Mouse (Mus musculus): ENCODE data around the gene Mlycd. TPM values are rescaled to one million over a fixed set of nuclear protein-coding genes. Genes with fewer than 3 reads are reported as not detected.

Gene Mlycd
- total RNA-seq, 2 experiments from 2014 or later: 51.7 to 57.8 TPM

DNA sequence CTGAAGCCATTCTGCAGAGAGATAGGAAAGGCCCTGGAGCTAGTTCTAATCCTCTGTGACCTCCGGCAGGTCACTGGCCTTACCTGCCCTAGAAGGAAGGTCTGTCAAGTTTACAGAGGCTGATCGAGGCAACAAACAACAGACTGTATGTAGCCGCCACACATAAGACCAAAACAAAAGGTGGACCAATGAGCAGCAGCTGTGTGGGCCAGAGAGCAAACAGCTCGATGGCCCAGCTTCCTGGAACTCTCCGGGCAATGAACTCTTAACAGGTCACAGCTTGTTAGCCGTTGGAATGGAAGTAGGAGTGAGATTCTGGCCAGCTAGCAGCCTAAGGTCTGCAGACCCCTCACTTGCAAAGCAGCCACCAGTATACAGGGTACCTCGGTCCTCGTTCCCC, 35.6 kb downstream of the Mlycd start:
- no peak for DNase-seq (ENCODE audit: low spot score in 2 of 2)

DNA sequence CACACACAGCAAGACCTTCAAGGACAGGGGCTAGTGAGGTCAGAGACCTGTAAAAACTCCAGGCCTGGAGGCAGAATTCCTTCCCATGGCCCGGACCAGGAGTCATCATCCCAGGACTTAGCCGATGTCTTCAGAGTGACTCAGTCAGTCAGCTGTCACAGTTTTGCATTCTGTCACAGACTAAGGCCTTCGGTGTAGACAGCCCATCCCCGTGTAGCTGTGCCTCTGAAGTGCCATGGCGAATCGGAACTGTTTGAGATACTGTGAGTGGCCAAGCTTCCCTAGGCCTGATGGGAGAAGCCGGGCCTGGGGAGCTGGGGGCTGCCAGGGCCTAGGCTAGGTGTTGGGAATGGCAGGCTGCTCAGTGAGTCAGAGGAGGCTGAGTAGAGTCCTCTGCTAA, 36.0 kb downstream of the Mlycd start:
- no peak for DNase-seq (ENCODE audit: low spot score in 2 of 2)

DNA sequence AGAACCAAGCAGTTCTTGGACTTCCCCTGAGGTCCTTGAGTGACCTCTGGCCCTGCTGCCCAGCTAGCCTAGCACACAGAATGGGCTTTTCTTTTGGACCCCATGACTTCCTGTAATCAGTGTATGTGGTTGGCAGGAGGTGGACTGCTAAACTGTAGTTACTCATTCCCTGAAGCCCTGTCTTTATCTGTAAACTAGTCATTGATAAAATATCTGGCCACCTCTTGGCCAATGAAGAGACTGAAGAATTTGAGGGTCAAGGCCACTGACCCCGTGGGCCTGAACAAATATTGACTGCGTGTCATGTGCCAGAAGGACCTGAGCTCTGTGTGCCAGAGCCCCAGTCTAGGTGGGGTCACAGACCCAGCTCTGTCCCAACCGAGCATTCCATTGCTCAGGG, 37.7 kb downstream of the Mlycd start:
- no peak for DNase-seq (ENCODE audit: low spot score in 2 of 2)

DNA sequence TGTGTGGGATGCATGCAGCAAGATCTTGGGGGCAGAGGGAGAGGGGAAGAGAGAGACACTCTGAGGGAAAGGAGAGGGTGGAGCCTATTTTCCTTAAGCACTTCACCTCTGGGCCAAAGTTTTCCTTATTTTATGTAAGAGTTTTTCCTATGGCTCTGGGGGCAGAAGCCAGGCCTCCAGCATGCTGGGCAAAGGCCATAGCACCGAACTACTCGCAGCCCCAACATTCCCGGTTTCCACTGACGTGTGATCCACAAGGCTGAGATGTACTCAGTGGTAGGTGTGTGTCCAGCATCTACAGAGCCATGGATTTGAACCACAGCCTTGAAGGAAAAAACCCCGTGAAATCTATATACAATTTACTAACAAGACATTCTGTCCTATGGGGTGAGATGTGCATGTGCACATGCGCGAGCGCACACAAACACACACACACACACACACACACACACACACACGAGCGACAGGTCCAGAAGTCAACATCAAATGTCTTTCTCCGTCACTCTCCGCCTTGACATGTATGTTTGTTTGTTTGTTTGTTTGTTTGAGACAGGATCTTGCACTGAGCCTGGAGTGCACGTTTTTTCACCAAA, 39.0 kb downstream of the Mlycd start, which contains the start of gene Osgin1:
Gene Osgin1 (plus strand): TSS at position 543 of the 593 bp plus-strand sequence.
- no peak for DNase-seq (ENCODE audit: low spot score in 2 of 2)

DNA sequence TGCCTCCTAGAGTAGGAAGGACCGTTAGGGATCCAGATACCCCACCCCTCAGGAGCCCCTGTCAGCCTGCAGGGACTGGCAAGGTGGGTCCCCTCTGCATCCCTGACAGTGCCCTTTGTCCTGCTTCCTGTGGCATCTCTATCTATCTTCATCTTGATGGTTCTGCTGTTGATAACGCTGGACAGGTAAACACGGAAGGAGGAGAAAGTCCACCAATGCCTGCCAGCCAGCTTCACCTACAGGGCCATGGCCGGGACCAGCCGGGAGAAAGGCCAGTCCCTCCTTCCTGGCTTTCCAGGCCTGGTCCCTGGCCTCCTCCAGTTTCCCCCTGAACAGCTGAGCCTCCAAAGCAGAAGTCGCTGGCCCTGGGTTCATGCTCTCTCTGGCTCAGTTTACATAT, 39.9 kb downstream of the Mlycd start:
- DNase-seq (ENCODE audit: low spot score in 2 of 2): no peak

DNA sequence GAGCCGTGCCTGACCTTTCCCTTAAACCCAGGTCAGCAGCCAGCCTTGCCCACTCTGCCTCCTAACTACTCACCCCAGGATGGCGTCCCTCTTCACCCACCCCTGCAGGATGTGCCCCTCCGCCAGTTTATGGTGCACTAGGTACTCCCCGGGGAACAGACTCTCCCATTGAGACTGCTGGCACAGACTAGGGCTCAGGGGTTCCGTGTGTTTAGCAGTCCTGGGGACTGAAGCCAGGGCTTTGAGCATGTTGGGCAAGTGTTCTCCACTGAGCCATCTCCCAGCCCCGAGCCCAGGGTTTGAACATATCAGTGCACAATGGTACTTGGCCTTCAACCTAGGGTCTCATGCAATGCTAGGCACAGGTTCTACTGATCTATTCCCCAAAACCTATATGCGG, 40.8 kb downstream of the Mlycd start:
- DNase-seq (ENCODE audit: low spot score in 2 of 2): no peak

DNA sequence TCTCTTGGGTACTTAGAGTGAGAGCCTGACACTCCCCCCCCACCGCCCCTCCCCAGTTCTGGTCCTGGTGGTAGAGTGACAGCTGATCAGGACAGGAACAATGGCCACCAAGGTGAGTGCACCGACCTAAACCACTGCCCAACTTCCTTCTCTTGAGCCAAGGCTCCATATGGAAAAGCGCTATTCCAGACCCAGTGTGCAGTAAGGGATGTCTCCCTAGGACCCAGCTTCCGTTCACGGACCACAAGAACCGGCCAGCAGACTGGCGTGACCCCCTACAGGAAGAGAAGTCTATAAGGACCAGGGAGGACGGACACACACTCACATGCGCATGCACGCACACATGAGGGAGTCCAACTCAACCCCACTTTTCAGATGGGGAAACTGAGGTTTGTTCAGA, 41.7 kb downstream of the Mlycd start:
- no peak for DNase-seq (ENCODE audit: low spot score in 2 of 2)

DNA sequence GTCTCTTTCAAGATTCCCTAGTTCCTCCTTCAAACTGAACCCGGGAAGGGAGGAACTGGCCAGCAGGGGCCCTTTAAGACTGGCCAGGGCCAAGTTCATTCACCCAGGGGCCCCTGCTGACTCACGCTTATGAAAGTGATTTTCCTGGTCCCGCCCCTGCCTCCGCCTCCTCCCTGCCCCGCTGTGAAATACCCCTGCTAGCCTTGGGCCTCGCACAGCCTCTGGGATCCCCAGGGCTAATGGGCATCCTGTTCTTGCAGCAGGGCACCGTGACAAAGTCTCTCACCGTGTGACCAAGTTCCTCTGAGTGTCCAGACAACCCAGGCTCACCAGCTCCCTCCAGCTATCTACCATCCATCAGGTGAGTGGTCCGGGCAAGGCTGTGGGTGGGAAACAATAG, 42.3 kb downstream of the Mlycd start:
- peak; percentile 95 to 97 for DNase-seq (ENCODE audit: low spot score in 2 of 2)

DNA sequence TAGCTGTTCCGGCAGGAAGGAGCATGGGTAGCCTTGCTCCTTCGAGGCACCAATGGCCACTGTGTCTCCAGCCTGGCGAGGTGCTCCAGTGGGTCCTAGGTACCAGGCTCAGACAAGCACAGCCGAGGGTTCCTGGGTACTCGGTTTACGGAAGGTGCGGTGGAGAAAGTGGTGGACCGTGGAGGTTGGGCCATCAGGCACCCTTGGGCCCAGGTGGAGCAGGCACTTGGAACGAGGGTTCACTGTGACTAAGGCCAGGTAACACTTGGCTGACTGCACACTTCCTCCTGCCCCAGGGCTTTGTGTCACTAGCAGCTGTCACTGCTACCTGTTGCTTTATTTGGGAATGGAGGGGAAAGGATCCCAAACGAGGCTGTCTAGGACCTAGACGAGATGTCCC, 42.8 kb downstream of the Mlycd start:
- DNase-seq (ENCODE audit: low spot score in 2 of 2): no peak

DNA sequence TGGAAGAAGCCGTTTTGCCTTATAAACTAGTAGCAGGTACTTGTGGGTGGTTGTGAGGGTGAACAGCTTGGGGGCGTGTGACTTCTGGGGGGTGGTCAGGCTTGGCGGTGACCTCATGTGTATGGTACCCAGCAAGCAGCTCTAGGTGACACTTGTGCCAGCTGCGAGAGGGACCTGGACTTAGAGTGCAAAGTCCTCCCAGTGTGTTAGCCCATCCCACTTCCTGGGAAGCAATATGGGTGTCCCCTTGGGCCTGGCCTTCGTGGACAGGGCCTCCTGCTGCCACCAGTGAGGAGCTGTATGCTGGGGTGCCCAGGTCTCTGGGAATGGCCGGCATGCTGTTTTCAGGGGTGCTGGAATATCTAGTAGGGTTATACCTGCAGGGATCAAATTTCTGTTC, 44.2 kb downstream of the Mlycd start:
- no peak for DNase-seq (ENCODE audit: low spot score in 2 of 2)

DNA sequence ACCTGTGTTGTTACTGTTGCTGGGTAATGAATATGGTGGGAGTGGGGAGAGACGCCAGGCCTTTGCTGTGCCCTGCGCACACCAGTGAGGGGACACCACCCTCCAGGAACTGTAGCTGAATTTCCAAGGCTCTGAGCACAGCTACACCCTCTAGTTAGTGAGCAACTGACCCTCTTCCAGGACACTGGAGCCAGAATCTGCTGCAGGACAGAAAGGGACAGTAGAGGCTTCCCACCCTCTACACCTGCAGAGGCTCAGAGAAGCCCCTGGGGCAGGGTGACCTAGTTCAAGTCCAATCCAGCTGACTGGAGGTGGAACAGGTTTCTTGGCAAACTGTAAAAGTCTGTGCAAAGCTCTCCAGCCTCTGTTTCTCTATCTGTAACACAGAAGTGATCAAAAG, 44.7 kb downstream of the Mlycd start:
- no peak for DNase-seq (ENCODE audit: low spot score in 2 of 2)

DNA sequence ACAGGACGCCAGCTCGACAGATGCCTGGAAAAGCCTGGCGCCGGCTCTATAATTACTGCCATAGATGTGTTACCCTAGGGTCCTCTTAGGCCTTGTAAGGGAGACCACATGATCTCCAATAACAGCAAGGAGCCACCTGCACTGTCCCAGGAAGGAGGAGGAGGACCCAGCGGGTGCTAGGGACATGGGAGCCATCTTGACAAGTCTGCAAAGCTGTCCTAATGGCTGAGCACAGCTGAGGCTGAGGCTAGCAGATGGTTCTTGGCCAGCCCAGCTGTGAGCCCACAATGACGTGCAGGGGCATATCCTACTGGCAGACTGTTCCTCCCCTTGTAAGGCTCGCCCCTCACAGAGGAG, 45.2 kb downstream of the Mlycd start:
- DNase-seq (ENCODE audit: low spot score in 2 of 2): no peak

DNA sequence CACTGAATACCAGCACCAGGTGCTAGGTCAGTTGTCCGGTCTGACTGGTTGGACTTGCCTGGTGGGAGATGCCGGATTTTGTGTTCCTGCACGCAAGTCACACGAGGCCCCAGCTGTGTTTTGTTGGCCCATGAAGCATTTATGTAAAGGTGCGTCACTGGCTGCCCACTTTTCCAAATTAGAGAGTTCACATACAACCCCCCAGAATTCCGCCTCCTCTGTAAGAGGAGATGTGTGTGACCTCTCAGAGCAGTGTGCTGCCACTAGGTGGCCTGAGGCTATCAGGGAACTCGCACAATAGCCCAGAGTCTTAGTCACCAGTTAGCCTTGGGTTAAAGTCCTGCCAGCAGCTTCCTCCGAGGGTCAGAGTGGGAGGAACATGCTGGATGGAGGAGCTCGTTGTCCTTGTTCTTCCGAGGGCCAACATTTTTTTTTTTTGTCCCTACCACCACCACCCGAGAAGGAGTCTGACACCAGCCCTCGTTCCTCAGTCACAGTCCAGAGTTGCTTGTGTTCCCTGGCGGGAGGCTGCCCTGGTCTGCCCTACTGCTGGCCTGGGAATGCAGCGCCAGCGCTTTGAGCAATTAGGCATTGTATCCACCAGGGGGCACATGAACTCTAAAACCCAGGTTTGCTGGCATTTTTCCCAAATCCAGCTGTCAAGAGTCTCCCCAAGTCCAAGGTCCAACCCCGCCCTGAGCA, 45.7 kb downstream of the Mlycd start:
- peak in 1 of 2 experiments; percentile 79 for DNase-seq (ENCODE audit: low spot score in 2 of 2)

DNA sequence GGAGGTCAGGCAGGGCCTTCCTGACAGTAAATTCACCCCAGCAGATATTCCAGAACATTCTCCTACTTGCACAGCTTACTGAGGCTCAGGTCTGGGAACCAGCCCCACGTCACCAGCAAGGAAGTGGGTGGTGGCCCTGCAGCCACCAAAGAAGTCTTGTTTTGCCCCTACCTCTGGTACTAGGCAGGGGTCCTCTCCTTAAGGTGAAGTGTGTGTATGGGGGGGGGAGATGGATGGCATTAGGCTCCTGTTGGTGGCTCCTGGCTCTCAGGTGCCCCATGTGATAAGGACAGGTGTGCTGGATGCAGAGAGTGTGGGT, 46.2 kb downstream of the Mlycd start:
- DNase-seq (ENCODE audit: low spot score in 2 of 2): no peak

DNA sequence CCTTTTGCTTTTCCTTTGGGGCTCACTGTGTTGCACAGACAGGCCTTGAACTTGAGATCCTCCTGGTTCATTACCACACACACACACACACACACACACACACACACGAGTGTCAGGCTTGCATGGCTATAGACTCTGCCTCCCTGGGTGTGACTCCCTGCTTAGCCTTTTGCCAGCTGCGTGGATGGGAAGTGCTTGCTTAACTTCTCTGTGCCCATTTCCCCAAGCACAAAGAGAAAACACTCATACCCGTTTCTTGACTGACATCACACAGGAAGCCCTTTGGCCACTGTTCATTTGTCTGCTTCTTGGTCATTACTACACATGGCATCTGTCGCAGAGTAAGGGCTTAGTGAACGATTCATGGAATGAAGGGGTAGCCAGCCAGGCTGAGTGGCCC, 47.3 kb downstream of the Mlycd start:
- no peak for DNase-seq (ENCODE audit: low spot score in 2 of 2)

DNA sequence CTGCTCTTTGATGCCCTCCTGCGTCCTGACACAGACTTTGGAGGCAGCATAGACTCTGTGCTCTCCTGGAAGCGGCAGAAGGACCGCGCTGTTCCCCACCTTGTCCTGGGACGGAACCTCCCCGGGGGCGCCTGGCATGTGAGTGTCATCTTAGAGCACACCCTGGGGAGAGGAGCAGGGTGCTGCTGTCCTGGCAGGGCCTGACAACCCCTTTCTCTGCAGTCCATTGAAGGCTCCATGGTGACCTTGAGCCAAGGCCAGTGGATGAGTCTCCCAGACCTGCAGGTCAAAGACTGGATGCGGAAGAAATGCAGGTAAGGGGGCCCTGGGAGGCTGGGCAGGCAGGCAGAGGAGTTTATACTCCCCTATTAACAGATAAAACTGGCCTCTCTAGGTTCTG, 48.3 kb downstream of the Mlycd start:
- DNase-seq (ENCODE audit: low spot score in 2 of 2): no peak

DNA sequence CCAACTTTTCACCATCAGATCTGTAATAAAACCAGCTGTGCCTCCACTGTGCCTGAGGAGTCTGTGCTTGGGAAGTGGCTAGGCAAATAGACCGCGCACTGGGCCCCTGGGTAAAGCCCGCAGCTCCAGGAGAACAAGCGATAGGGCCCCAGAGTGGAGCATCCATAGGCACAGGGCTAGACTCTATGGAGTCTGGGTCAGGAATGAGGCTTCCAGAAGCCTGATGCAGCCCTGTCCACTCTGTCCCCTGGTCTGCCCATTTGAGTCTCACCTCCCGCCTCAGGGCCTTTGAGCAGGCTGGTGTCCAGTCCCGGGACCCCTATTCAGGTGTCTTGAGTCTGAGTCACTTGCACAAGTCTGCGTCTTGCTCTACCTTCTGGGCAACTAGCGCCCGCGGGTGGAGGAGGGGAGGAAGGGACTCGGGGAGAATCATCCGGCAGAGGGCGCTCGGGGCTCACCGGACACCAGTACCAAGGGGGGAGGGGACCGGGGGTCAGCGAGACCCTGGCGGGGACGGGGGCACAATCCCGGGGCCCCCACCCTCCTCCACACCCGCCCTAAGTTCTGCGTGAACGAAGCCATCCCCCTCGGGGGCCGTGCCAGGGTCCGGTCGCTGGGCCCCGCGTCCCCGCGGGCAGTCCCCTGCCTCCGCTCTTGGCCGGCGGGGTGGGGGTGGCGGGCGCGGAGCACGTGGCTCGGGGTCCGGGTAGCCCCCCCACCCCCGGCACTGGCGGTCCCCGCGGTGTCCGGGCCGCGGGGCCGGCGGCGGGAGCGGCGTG, 51.7 kb downstream of the Mlycd start, which contains the start of gene Necab2:
Gene Necab2 (plus strand): TSS at position 509 of the 779 bp plus-strand sequence.
- DNase-seq (ENCODE audit: low spot score in 2 of 2): peak; percentile 90

DNA sequence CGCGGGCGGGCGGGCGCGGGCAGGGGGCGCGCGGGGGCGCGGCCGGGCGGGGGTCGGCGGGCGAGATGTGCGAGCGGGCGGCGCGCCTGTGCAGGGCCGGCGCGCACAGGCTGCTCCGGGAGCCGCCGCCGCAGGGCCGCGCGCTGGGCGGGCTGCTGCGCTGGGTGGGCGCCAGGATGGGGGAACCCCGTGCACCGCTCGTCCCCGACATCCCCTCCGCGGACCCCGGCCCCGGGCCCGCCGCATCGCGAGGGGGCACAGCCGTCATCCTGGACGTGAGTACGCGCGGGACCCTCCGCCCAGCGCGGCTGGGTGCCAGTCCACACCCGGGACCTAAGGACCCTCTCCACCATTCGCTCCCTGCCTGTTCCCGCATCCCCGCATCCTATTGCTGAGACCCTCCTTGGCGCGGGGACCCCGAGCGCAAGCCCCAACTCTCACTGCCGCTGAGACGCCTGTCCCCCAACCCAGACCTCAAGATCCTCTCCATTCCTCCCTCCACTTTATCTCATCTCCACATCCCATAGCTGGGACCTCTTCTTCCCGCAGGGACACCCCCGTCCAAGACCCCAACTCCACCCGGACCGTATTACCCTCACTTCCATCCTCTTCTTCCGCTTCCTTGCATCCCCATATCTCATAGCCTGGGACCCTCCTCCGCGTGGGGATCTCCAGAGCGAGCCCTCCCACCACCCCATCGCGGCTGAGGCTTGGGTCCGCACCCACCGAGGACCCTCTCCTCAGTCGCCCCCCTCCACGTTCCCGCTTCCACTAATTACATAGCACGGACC, 52.5 kb downstream of the Mlycd start:
- peak in 1 of 2 experiments; percentile 58 for DNase-seq (ENCODE audit: low spot score in 2 of 2)

DNA sequence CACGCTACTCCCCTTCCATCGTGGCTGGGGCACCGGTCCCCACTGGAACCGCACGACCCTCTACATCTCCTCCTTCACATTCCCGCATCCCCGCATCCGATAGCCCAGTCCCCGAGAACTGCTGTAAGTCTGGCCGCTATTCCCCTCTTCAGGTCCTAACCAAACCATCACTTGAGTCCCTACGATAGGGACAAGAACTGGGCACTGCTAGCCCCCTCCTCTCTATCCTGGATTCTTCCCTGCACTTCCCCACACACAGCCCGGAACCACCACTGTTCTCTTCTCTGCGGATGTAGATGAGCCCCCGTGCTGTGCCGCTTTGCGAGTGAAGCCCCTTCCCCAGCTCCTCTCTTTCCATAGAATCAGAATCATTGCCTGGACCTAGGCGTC, 53.1 kb downstream of the Mlycd start:
- no peak for DNase-seq (ENCODE audit: low spot score in 2 of 2)

DNA sequence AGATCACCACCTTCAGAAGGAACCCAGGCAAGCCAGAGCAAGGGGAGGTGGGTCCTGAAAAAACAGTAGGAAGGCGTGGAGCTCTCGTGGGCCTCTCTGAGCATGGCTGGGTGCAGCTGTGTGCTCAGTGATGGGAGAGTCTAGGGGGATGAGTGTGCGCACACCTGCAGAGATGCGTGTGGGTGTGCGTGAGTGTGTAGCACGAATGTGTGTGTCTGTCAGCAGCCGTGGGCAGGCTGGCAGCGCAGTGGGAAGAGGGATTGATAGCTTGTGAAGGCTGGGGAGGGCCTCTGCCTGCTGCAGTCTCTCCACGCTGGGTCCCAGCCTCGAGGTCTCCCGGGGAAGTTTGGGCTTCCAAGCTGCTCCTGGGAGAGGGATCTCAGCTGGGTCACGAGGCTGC, 54.9 kb downstream of the Mlycd start:
- no peak for DNase-seq (ENCODE audit: low spot score in 2 of 2)

DNA sequence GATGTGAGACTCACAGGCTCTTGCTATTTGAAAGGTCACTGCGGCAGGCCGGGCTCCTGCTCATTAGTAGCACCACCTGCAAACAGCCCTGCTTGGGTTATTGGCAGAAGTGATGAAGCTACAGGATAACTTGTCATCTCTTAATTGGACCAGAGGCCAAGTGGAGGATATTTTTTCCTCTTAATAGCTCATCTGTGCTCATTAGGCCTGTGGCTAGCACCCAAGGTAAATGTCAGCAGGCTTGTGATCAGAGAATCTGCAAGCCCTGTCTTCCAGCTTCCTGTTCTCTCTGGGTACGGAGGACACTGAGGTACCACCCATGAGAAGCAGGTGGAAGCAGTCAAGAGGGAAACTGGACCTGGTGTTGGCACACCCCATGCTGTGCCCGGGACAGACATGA, 56.5 kb downstream of the Mlycd start:
- no peak for DNase-seq (ENCODE audit: low spot score in 2 of 2)

DNA sequence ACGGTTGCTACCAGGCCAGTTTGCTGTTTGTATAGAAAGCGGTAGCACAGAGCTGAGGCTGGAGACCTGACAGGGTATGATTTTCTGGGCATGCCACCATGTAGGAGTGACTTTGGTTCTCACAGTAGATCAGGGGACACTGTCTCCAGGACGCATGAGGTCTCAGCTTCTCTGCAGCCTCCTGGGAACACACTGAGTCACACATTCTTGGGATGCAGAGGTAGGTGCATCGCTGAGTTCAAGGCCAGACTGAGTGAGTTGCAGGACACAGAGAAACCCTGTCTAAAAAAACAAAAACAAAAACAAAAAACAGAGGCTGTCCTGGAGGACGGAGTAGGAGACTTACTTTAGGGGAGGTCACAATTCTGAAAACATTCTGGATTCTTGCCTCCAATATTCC, 58.2 kb downstream of the Mlycd start:
- DNase-seq (ENCODE audit: low spot score in 2 of 2): no peak
